Mouse (Mus musculus): Measurements from ENCODE around the gene Nphp4.

- TF ChIP-seq MAFK (IDR thresholded peaks at IDR 0.05; ENCODE audit: insufficient read depth, low read depth, low read length): no peak
- no peak for TF ChIP-seq HCFC1 (IDR thresholded peaks at IDR 0.05; ENCODE audit: borderline replicate concordance, insufficient read depth, low read length)
- no peak for TF ChIP-seq ZC3H11A (IDR thresholded peaks at IDR 0.05; ENCODE audit: borderline replicate concordance, low read depth, low read length)
These were observed 38.4 kb downstream of the Nphp4 start for GRCm38 (mm10) chr4:152514884-152515283.
